ENCODE assay signal across 8 mouse cellular contexts in the genomic region with DNA sequence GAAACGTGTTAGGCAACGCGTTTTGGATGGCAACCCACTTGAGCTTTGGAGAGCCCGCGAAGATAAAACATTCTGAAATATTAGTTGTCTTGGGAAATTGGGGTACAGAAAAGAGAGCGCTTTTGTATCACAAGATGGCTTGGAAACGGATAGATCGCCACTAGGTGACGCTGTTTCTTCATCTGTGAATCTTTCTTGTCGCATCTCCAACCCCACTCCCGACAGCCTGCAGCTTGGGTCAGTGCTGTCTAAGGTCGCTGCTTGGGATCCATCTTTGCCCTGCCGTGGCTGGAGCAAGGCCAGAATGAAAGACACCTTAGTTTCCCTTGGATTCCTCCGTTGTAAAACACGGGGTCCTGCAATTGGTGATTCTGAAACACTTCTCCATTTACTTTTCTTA.
DNase-seq lines count a peak whose midpoint lies in the region; ATAC-seq lines count a peak whose summit lies in the region.

No protein-coding gene starts in this region.

- H3K9me3 ChIP-seq in hindbrain, embryonic 16.5 days (ENCODE audit: control insufficient read depth, low read length), result no peaks in the 10 kb centered on the region

- H3K4me2 ChIP-seq in hindbrain, embryonic 16.5 days (ENCODE audit: low read length), result peak overlapping the region; percentile 44

- H3K36me3 ChIP-seq in hindbrain, embryonic 16.5 days (ENCODE audit: control insufficient read depth, insufficient read depth, low read length), result no peaks in the 10 kb centered on the region

- peak; percentile 81 for ATAC-seq in hindbrain, embryonic 16.5 days
- ATAC-seq in megakaryocyte, adult 5-6 weeks (ENCODE audit: poor library complexity, severe bottlenecking), result peak; percentile 82

- H3K4me3 ChIP-seq in hindbrain, embryonic 16.5 days (ENCODE audit: low read length), result no peak overlapping the region

- H3K9ac ChIP-seq in hindbrain, embryonic 16.5 days (ENCODE audit: low read depth, low read length), result no peak overlapping the region

- H3K27ac ChIP-seq in hindbrain, embryonic 16.5 days (ENCODE audit: low read depth, low read length), result no peak overlapping the region

- H3K27me3 ChIP-seq in hindbrain, embryonic 16.5 days (replicated peaks; ENCODE audit: control insufficient read depth, insufficient read depth, low read length), result no peaks in the 10 kb centered on the region

- 4% methylated on average over 15 of the region's 15 CpGs for WGBS in hindbrain, embryonic 16.5 days

- DNase-seq in R1 (ENCODE audit: low read depth, low spot score), result peak; percentile 84
- DNase-seq in cerebellum, postnatal 25 days, result peak; percentile 80 to 92
- peak; percentile 88 for DNase-seq in gastrocnemius, adult 18-20 months (ENCODE audit: low spot score)
- DNase-seq in left cerebral cortex, adult 11 months (ENCODE audit: low spot score), result peak; percentile 81
- peak; percentile 92 to 95 for DNase-seq in right cerebral cortex, adult 2 months (ENCODE audit: low spot score in 2 of 2)
- DNase-seq in urinary bladder, postnatal 10 days (ENCODE audit: low spot score), result peak; percentile 63

- peaks cover 5% of the 10 kb centered on the region; the same call in 1 of the 2 replicates for H3K4me1 ChIP-seq in hindbrain, embryonic 16.5 days (ENCODE audit: control insufficient read depth, insufficient read depth, low read depth, low read length)
